Mouse (Mus musculus) layer of hippocampus, postnatal 10 days (tissue): ENCODE measurements around the gene Pnpla3. TPM values are rescaled to one million over a fixed set of nuclear protein-coding genes. Genes with fewer than 3 reads are reported as not detected.
"Not testable (repeated sequence)": the region's sequence is repeated elsewhere in the genome, so short reads cannot be mapped to it uniquely, and the experiment has no call there.

Experiments
- DNase-seq, 2 experiments: peaks; one replicate each; pipeline ENCODE4 v3.0.0; 2021; ENCODE audit warnings: low spot score in 2 of 2
- long read RNA-seq: library from polyadenylated mRNA; stranded (forward); transcript quantifications from one replicate; pipeline ENCODE4 v2.0.0, GENCODE M21; 2023
- total RNA-seq, 2 experiments: library from RNA; stranded (reverse); gene quantifications; 2 replicates each; pipeline ENCODE4 v1.2.3; 2021

Pnpla3 gene
- total RNA-seq: 10 to 100 TPM; 10.6 to 11.0 TPM
- long read RNA-seq, partial matches to known transcripts: 0 of 2 reads
- long read RNA-seq, other reads (novel, unspliced or antisense): 2 of 2 reads

DNA sequence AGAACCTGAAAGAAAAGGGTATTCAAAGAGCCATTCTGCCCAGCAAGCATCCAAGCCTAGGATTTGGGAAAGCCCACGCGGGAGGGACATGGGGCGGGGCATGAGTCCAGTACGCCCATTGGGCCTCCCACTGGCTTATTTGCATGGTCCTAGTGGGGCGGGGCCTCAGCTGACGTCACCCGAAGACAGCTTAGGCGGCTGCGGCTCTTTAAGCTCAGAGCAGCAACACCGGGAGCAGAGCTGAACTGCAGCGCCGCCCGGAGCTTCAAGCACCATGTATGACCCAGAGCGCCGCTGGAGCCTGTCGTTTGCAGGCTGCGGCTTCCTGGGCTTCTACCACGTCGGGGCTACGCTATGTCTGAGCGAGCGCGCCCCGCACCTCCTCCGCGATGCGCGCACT is at the start of gene Pnpla3:
Gene Pnpla3, plus strand, starts transcription at position 238 of the 400 bp plus-strand sequence.
- peak; percentile 95 to 97 for DNase-seq

DNA sequence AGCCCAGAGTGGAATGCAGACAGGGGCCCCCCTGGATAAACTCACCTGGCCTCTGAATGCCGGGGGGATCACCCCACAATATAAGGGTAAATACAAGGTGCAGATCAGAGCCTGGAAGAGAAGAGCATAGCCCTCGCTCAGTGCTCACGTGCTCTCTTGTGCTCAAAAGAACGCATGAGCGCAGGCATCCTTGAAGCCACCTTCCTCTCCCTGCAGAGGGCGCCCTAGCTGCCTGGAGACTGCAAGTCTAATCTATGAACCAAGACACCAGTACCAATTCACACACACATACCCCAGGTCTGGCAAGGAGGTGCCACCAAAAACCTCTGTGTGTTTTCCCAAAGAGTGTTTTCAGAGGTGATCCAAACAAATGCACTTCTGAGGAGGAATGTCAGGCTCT is 47.0 kb upstream of the Pnpla3 start:
- DNase-seq: peak in 1 of 2 experiments; percentile 36

GRCm38 (mm10) chr15:84121036-84121435 is 46.6 kb upstream of the Pnpla3 start:
- no peak for DNase-seq

DNA sequence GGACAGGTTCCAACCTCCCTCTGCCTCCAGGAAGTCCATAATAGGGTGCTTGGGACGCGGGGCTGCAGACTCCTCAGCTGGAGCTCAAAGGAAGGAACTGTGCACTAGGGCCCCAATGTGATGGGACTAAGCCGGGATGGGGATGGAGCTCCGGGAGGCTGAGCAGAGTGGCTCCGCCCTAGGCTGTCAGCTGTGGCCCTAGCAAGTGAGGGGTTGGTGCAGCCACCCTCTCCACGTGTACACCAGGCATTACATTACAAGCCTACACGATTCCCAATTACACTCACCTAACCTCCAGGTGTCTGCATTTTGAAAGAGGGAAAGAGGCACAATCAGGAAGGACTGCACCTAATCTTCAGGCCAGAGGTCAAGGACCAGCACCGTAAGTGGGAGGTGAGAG is 44.6 kb upstream of the Pnpla3 start, which contains the start of gene Pnpla5:
Gene Pnpla5, minus strand, starts transcription at position 101 of the 400 bp plus-strand sequence.
- no peak for DNase-seq

DNA sequence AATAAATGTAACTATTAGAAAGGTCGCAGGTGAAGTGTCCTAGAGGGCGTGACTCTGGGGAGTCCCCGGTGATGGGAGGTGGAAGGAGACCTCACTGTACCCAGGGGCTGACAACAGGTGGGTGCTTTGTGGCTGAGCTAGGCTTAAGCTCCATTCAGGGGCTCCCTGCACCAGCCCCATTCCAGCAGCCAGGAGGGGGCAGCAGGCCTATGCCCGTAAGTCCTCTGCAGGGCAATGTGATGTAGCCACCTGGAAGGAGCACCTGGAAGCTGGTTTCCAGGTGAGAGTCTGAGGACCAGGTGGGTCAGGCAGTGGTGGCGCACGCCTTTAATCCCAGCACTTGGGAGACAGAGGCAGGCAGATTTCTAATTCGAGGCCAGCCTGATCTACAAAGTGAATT is 43.6 kb upstream of the Pnpla3 start:
- no peak for DNase-seq

- DNase-seq: no peak
These were observed 41.2 kb upstream of the Pnpla3 start for GRCm38 (mm10) chr15:84126447-84126846.

DNA sequence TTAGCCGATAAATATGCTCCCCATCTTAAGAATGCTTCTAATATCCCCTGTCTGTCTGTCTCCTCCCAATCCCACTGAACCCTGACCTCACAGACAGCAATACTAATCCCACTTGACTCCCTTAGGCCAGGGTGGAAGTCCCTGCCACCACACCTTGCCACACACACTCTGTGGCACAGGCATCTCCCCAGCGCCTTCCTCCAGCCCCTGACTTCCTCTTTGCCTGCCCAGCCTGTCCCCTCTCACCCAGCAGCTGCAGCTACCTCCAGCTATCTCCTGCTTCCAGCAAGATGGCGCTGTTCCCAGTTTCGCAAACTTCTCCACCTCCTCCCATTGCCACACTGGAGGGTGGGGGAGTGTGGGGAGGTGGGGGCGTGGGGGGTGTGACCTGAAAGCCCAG is 40.8 kb upstream of the Pnpla3 start:
- DNase-seq: no peak

DNA sequence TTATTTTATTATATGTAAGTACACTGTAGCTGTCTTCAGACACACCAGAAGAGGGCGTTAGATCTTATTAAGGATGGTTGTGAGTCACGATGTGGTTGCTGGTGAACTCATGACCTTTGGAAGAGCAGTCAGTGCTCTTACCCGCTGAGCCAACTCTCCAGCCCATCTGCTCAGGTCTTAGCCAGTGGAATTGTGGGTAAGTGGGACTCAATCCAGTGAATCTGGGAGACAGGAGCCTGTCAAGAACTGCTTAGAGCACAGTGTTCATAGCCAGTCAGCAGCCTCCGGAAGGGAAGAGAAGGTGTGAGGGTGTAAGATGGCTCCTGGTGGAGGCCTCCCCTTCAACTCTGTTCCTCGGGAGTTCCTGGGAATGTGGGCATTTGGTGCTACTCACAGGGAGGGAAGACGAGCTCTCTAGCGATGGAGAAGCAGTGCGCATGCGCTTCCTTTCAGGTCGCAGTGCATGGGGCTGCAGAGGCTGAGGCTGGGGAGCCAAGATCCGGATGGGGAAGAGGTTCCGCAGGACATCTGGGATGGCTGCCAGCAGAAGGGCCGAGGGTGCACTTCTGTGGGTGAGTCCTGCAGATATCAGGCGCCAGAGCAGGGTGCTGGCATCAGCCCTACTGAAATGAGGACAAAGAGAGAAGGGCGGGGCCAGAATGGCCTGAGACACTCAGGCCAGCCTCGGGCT is 36.4 kb upstream of the Pnpla3 start:
- DNase-seq: peak in 1 of 2 experiments; percentile 24

DNA sequence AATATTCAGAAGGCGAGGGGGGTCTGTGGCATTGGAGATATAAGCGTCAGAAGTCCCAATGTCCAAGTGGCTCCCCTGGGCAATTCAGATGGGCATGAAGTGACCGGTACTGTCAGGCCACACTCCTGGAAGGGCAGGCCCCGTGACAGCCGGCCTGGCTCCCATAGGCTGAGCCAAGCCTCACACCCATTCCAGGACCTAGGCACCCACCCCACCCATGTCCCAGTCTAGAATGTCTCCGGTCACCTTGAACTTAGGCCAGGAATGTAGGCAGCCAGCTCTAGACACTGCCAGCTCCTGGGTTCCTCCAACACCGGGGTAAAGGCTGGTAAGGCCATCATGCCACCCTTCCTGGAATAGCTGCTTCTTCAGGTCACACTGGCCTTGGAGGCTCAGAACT is 35.7 kb upstream of the Pnpla3 start:
- DNase-seq: no peak

DNA sequence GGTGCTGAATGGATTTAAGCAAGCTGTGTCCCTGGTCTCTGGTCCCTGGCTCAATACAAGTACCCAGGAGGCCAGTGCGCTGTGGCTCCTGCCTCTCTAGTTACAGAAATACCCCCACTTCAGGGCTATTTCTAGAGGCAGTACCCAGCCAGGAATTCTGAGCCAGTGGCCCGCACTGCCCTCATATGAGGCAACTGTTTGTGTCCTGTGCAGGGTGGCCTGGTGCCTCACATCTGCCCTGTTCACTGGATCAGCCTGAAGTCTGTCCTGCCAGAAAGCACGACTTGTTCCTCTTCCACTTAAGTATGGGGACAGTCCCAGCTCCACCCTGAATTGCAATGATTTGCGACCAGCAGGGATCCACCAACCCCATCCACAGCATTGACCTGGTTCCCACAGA is 34.2 kb upstream of the Pnpla3 start:
- DNase-seq: no peak

DNA sequence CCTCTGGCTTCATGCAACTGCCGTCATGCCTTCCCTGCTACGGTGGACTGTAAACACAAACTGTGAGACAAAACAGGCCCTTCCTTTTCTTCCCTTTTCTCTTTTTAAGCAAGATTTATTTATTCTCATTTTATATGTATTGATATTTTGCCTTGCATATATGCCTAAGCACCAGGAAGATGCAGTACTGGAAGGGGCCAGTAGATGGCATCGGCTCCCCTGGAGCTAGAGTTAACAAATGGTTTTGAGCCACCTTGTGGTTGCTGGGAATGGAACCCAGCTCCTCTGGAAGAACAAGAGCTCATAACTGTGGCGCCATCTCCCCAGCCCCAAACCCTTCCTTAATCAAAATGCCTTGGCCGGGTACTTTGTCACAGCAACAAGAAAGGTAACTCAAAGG is 32.2 kb upstream of the Pnpla3 start:
- DNase-seq: no peak

GRCm38 (mm10) chr15:84136473-84137415 is 30.9 kb upstream of the Pnpla3 start:
- no peak for DNase-seq

- DNase-seq: no peak
These were observed 28.0 kb upstream of the Pnpla3 start for GRCm38 (mm10) chr15:84139592-84140005.

DNA sequence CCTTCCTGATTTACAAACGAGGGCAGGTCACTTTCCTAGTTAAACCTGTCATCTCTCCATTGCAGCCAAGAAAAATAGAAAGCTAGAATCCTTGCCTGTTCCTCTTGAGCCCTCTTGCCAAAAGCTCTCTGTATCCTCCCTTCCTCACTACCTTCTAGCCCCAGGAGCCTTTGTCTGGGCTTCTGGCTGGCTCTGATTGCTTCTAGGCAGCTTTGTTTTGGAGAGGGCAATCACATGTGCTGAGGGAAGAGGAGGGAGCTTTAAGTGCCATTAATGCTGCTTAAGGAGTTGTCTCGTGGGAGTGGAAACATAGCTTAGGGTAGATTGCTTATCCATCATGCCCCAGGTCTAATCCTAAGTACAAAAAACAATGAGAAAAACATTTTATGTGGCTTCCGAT is 27.5 kb upstream of the Pnpla3 start:
- DNase-seq: no peak

- no peak for DNase-seq
These were observed 26.7 kb upstream of the Pnpla3 start for GRCm38 (mm10) chr15:84140929-84141328.

GRCm38 (mm10) chr15:84156158-84156557 is 11.5 kb upstream of the Pnpla3 start:
- no peak for DNase-seq

- not testable (repeated sequence) for DNase-seq
These were observed 10.1 kb upstream of the Pnpla3 start for GRCm38 (mm10) chr15:84157530-84157929.

- DNase-seq: no peak
These were observed 5.8 kb upstream of the Pnpla3 start for GRCm38 (mm10) chr15:84161871-84162270.

DNA sequence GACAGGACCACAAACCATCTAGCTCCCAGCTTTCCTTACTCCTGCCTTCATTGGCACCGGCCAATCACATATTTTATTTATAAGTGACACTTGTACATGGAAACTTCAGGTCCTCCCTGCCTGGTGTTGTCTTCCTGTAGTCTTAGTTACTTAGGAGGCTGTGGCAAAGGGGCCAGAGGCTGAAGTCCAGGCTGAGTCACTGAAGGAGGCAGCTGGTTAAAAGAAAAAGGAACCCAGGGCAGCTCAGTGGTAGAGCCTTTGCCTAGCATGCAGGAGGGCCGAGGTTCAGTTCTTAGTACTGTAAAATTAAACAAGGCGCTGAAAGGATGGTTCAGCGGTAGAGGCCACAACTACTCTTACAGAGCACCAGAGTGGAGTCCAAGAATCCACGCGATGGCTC is 819 bp upstream of the Pnpla3 start:
- no peak for DNase-seq

DNA sequence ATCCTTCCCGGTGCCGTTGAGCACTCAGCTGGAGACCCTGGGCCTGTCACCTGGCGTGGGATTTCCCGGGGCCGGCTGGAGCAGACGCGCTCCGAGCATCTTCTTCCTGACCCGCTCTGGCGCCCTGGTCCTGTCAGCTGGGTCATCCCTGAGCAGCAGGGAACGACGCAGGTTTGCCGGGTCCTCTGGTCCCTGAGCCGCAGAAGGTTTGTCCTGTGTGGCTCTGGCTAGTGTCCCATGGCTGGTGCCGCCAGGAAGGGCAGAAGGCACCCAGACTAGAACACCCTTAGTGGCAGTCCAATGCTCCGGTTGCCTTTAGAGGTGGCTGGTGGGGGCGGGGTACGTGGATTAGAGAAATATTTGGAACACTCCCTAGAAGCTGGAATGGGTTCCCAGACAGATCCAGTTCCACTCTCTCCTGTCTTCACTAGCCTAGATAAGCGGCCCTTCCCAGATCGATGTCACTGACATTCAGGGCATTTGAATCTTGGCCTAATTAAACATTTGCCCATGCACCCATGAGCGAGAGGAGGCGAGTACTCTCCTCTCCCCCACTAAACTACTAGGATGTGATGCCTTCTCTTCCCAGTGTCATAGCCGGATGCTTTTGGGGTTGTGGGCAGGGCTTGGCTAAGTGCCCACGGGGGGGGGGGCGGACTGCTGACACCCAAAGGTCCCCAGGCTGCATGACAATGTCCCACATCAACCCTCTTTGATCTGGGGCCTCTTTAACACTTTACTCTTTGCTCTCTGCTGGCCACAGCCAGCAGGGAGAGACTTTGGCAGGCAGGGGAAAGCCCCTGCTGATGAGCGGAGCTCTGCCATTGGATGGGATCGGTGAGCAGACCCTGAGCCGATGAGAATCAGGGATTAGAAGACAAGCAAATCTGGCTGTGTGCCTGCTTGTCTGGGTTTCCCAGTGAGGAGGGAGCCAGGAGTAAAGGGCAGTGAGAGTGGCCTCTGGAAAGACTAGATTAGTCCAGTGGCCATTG is 829 bp downstream of the Pnpla3 start:
- DNase-seq: peak; percentile 55 to 66

DNA sequence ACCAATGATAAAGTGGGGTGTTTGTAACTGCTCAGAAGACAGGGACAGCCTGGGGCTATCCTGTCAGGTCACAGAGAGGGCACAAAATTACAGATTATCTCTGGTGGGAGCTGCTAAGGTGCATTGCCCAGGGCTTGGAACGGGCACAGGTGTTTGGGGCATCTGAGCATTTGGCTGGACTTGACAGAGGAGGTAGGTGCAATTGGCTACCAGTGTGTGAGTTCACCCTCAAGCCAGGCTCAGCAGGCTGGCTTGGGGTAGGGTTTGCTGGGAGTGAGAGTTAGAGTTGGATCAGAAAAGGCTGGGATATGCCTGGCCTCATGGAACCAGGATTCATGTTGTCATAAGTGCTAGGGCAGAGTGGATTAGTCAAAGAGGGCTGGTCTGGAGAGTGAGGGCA is 1.9 kb downstream of the Pnpla3 start:
- DNase-seq: no peak
